Mouse (Mus musculus) CH12.LX (cell line): ENCODE data around the gene AU015836. TPM values are rescaled to one million over a fixed set of nuclear protein-coding genes. Genes with fewer than 3 reads are reported as not detected.

Experiments
- DNase-seq: peaks from one replicate; pipeline ENCODE4 v3.0.0-alpha.2; 2013; ENCODE audit errors: extremely low read depth
- H3K27ac ChIP-seq: 2 replicates; pipeline ENCODE4 v1.5.1; 2012; ENCODE audit warnings: low read depth, mild to moderate bottlenecking, control low read depth, moderate library complexity; ENCODE audit not compliant: insufficient read depth
- H3K27me3 ChIP-seq: replicated peaks from 2 replicates; pipeline ENCODE3; 2012; ENCODE audit warnings: inconsistent platforms
- H3K36me3 ChIP-seq, 2 experiments: replicated peaks in 1 of 2; 2 replicates each; pipeline versions ENCODE3 to v1.6.1; 2012; ENCODE audit warnings: inconsistent platforms in 1 of 2, low read length in 1 of 2, mild to moderate bottlenecking in 1 of 2, mixed read lengths in 1 of 2, moderate library complexity in 1 of 2; ENCODE audit not compliant: control insufficient read depth in 1 of 2, insufficient read depth in 1 of 2
- H3K4me1 ChIP-seq, 2 experiments: 2 replicates each; pipeline ENCODE4 v1.6.1; 2012; ENCODE audit warnings: inconsistent platforms in 1 of 2, moderate library complexity in 1 of 2; ENCODE audit not compliant: insufficient read depth in 2 of 2, control insufficient read depth in 1 of 2
- H3K4me2 ChIP-seq: 2 replicates; pipeline ENCODE4 v1.6.1; 2012; ENCODE audit warnings: low read depth, mild to moderate bottlenecking, control low read depth; ENCODE audit not compliant: poor library complexity, insufficient read depth, severe bottlenecking
- H3K4me3 ChIP-seq, 3 experiments: fragments of 150-350 bp in 1 of 3; sonication (generic) in 1 of 3; replicated peaks in 1 of 3; 2 replicates each; pipeline versions ENCODE3 to v1.5.1; 2011 to 2012; ENCODE audit warnings: low read depth in 2 of 3, low read length in 2 of 3, mild to moderate bottlenecking in 2 of 3, moderate library complexity in 2 of 3, control low read depth in 1 of 3, improper control_type of control experiment in 1 of 3, inconsistent platforms in 1 of 3, mixed read lengths in 1 of 3; ENCODE audit not compliant: poor library complexity in 1 of 3
- H3K79me2 ChIP-seq: replicated peaks from 2 replicates; pipeline ENCODE4 v1.6.1; 2012; ENCODE audit warnings: mild to moderate bottlenecking, moderate library complexity; ENCODE audit not compliant: control insufficient read depth, poor library complexity, insufficient read depth, severe bottlenecking; ENCODE audit errors: extremely low read depth
- H3K9ac ChIP-seq: 2 replicates; pipeline ENCODE4 v1.6.1; 2012; ENCODE audit warnings: low read depth, mild to moderate bottlenecking, control low read depth, moderate library complexity; ENCODE audit not compliant: insufficient read depth
- H3K9me3 ChIP-seq: replicated peaks from 2 replicates; pipeline ENCODE3; 2012; ENCODE audit warnings: low read length, inconsistent platforms, mixed read lengths
- CHD1 ChIP-seq: IDR thresholded peaks from 2 replicates; pipeline ENCODE4 v1.6.1; 2012; ENCODE audit warnings: low read depth, low read length, improper control_type of control experiment, inconsistent platforms
- E2F4 ChIP-seq: IDR thresholded peaks from 2 replicates; pipeline ENCODE4 v1.6.1; 2011; ENCODE audit warnings: low read depth, low read length, improper control_type of control experiment; ENCODE audit not compliant: insufficient replicate concordance
- ELF1 ChIP-seq: IDR thresholded peaks from 2 replicates; pipeline ENCODE4 v1.6.1; 2014; ENCODE audit warnings: low read depth, mild to moderate bottlenecking, inconsistent platforms, low read length, improper control_type of control experiment
- GABPA ChIP-seq: IDR thresholded peaks from 2 replicates; pipeline ENCODE4 v1.6.1; 2012; ENCODE audit warnings: low read depth, low read length, improper control_type of control experiment, inconsistent platforms; ENCODE audit not compliant: insufficient replicate concordance
- IRF4 ChIP-seq: IDR thresholded peaks from 2 replicates; pipeline ENCODE4 v1.6.1; 2014; ENCODE audit warnings: low read depth, mild to moderate bottlenecking, inconsistent platforms, low read length, improper control_type of control experiment
- JUN ChIP-seq: IDR thresholded peaks from 2 replicates; pipeline ENCODE4 v1.6.1; 2011; ENCODE audit warnings: low read depth, mild to moderate bottlenecking, low read length, improper control_type of control experiment, moderate library complexity; ENCODE audit not compliant: insufficient read depth
- KAT2A ChIP-seq: IDR thresholded peaks from 2 replicates; pipeline ENCODE4 v1.6.1; 2012; ENCODE audit warnings: low read length, improper control_type of control experiment, inconsistent platforms; ENCODE audit not compliant: insufficient replicate concordance
- MAFK ChIP-seq: IDR thresholded peaks from 2 replicates; pipeline ENCODE4 v1.6.1; 2011; ENCODE audit warnings: low read length, improper control_type of control experiment; ENCODE audit not compliant: insufficient replicate concordance
- MAX ChIP-seq: IDR thresholded peaks from 2 replicates; pipeline ENCODE4 v1.6.1; 2011; ENCODE audit warnings: low read length, improper control_type of control experiment
- MYC ChIP-seq: IDR thresholded peaks from 2 replicates; pipeline ENCODE4 v1.6.1; 2011; ENCODE audit warnings: low read depth, mild to moderate bottlenecking, improper control_type of control experiment, low read length
- NELFE ChIP-seq: IDR thresholded peaks from 2 replicates; pipeline ENCODE4 v1.6.1; 2011; ENCODE audit warnings: low read depth, low read length, improper control_type of control experiment
- NRF1 ChIP-seq: IDR thresholded peaks from 2 replicates; pipeline ENCODE4 v1.6.1; 2014; ENCODE audit warnings: low read depth, mild to moderate bottlenecking, inconsistent platforms, low read length, improper control_type of control experiment, moderate library complexity
- PAX5 ChIP-seq: IDR thresholded peaks from 2 replicates; pipeline ENCODE4 v1.6.1; 2012; ENCODE audit warnings: low read length, inconsistent platforms, mixed read lengths
- POLR2A ChIP-seq: IDR thresholded peaks from 2 replicates; pipeline ENCODE4 v1.6.1; 2011; ENCODE audit warnings: low read depth, mild to moderate bottlenecking, improper control_type of control experiment, low read length
- POLR2AphosphoS2 ChIP-seq: IDR thresholded peaks from 2 replicates; pipeline ENCODE4 v1.6.1; 2011; ENCODE audit warnings: low read depth, low read length, improper control_type of control experiment
- RAD21 ChIP-seq: IDR thresholded peaks from 2 replicates; pipeline ENCODE4 v1.6.1; 2011; ENCODE audit warnings: low read depth, mild to moderate bottlenecking, low read length, improper control_type of control experiment, moderate library complexity
- RCOR1 ChIP-seq: conservative IDR thresholded peaks from 2 replicates; pipeline ENCODE4 v1.6.1; 2012; ENCODE audit warnings: low read depth, mild to moderate bottlenecking, inconsistent platforms, low read length, improper control_type of control experiment
- SIN3A ChIP-seq: IDR thresholded peaks from 2 replicates; pipeline ENCODE4 v1.6.1; 2012; ENCODE audit warnings: low read length, improper control_type of control experiment, inconsistent platforms
- TCF12 ChIP-seq: IDR thresholded peaks from 2 replicates; pipeline ENCODE4 v1.6.1; 2014; ENCODE audit warnings: low read depth, mild to moderate bottlenecking, inconsistent platforms, low read length, improper control_type of control experiment
- UBTF ChIP-seq: IDR thresholded peaks from 2 replicates; pipeline ENCODE4 v1.6.1; 2012; ENCODE audit warnings: low read depth, mild to moderate bottlenecking, inconsistent platforms, low read length, improper control_type of control experiment, moderate library complexity
- ZC3H11A ChIP-seq: IDR thresholded peaks from 2 replicates; pipeline ENCODE4 v1.6.1; 2012; ENCODE audit warnings: low read depth, mild to moderate bottlenecking, inconsistent platforms, low read length, improper control_type of control experiment
- ZKSCAN1 ChIP-seq: IDR thresholded peaks from 2 replicates; pipeline ENCODE4 v1.6.1; 2012; ENCODE audit warnings: low read depth, inconsistent platforms, low read length, improper control_type of control experiment, borderline replicate concordance
- ZNF384 ChIP-seq: IDR thresholded peaks from 2 replicates; pipeline ENCODE4 v1.6.1; 2012; ENCODE audit warnings: low read depth, low read length, improper control_type of control experiment, inconsistent platforms
- dilution Hi-C: fragments of 300-500 bp; cut with MboI; formaldehyde crosslinking; loops from 2 replicates; pipeline ENCODE4 v1.14.3; 2020; ENCODE audit warnings: low sequenced_read_pairs; ENCODE audit not compliant: extremely low pct_unique_long_range_greater_than_20kb, extremely low pct_ligation_motif_present
- in situ Hi-C: fragments of 300-500 bp; cut with MboI; formaldehyde crosslinking; loops from 3 replicates; pipeline ENCODE4 v1.14.3; 2019; ENCODE audit warnings: low sequenced_read_pairs, low pct_ligation_motif_present, low pct_unique_long_range_greater_than_20kb, mixed read lengths
- polyA plus RNA-seq: library from polyadenylated mRNA; unstranded; fragments of >175 nt; gene quantifications from 2 replicates; pipeline ENCODE4 v1.2.1, GENCODE M21; 2012; ENCODE audit warnings: low read depth; ENCODE audit not compliant: insufficient read length
- total RNA-seq, 2 experiments: library from RNA; depleted of rRNA; stranded (reverse); fragments of 300-350 nt in 1 of 2; fragments of >200 nt in 1 of 2; gene quantifications; 2 replicates each; pipeline ENCODE4 v1.2.3; 2012 to 2014

The AU015836 gene
- total and polyA plus RNA-seq, 3 experiments: not detected

DNA sequence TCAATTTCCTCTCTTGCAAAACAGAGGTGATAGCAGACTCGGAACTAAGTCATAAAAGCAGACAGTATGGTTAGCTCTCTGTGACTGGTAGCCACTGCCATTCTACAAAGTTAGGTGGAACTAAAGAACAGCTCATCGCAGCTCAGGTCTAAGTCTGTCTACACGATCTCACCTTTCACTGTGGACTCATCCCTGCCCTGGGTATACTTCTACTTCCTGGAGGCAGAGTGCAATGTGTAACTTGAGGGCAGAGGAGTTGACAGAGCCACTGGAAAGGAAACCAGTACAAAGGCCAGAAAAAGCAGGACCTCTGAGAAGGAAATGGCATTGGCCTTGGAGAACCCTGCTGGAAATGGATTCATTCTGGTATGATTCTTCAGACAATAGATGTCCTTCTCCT, 40.1 kb upstream of the AU015836 start:
- no peaks in the 10 kb centered on the region for H3K27me3 ChIP-seq
- no peak overlapping the region for H3K4me2 ChIP-seq
- no peak overlapping the region for H3K27ac ChIP-seq
- H3K9ac ChIP-seq: no peak overlapping the region
- H3K4me3 ChIP-seq: no peak overlapping the region
- H3K36me3 ChIP-seq: no peaks in the 10 kb centered on the region
- TF ChIP-seq ZC3H11A (no peak), RCOR1 (no peak), ZNF384 (no peak), TCF12 (no peak), JUN (no peak), NRF1 (no peak), MYC (no peak), UBTF (no peak), MAX (no peak), MAFK (no peak), CHD1 (no peak), KAT2A (no peak), RAD21 (no peak)
- in situ Hi-C loops: no loop called here
- no peaks in the 10 kb centered on the region for H3K9me3 ChIP-seq
- H3K4me1 ChIP-seq: peaks cover 2 to 33% of the 10 kb centered on the region in 2 experiments; a peak in 3 of 4 replicates
- peak; percentile 6 for DNase-seq
- H3K79me2 ChIP-seq: no peaks in the 10 kb centered on the region
- dilution Hi-C loops: no loop called here

GRCm38 (mm10) chrX:93928794-93929193, 39.7 kb upstream of the AU015836 start:
- Histone ChIP-seq H3K27me3 (no peaks in the 10 kb centered on the region), H3K27ac (no peak overlapping the region), H3K79me2 (no peaks in the 10 kb centered on the region), H3K4me1 (peaks cover 2 to 38% of the 10 kb centered on the region in 2 experiments; a peak in 3 of 4 replicates), H3K9me3 (no peaks in the 10 kb centered on the region), H3K4me2 (no peak overlapping the region), H3K4me3 (no peak overlapping the region), H3K9ac (no peak overlapping the region), H3K36me3 (no peaks in the 10 kb centered on the region)
- in situ Hi-C loops (no loop called here), dilution Hi-C loops (no loop called here)
- TF ChIP-seq POLR2A (no peak), PAX5 (no peak), ZNF384 (no peak), SIN3A (no peak), UBTF (no peak), E2F4 (no peak), IRF4 (no peak), POLR2AphosphoS2 (no peak), ELF1 (no peak), GABPA (no peak), RCOR1 (no peak), ZKSCAN1 (no peak), NELFE (no peak), MAFK (no peak), RAD21 (no peak)
- no peak for DNase-seq
